Mouse (Mus musculus): ENCODE measurements around the gene Cntrl.

Cntrl gene

DNA sequence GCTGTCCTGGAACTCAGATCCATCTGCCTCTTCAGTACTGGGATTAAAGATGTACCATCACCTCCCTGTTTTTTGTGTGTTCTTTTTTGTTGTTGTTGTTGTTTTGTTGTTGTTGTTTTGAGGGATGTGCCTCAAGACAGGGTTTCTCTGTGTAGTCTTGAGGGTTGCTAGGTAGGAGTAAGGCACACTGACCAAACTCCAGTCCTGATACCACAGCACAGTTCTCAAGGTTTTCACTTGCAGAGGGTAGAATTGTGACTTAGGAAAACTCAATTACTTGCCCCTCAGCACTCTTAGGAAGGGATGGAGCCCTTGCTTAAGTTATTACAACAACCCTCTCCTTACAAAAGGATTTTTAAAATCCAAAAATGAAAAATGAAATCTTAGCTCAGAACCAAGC, 22.2 kb downstream of the Cntrl start:
- no peak for DNase-seq

DNA sequence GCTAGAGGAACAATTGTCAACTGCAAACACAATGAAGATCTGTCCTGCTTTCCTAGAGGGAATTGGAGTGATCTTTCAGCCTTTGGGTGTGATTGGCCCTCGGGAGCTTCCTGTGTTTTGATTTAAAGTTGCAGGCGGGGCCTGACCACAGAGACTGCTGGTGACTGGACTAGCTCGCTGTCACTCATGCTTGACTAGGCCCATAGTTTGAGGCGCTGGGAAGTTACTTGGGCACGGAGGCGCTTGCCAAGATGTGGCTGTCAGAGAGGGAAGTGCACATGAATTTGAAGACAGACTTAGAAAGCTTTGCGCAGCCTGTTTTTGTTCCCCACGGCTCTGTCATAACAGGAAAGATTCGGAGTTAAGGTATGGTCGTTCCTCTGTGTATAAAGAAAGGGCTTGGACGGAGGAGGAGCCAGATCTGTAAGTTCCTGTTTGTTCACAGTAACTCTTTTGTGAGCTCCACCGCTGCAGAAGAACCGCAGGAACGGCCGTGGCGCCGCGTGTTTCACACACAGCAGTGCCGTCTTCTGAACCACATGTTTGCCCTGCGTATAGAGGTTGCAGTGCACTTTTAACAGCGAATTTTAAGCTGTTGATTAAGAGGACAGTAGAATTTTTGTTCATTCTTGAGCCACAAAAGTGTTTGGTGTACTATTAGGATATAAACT, 22.8 kb downstream of the Cntrl start:
- DNase-seq = peak; percentile 86

DNA sequence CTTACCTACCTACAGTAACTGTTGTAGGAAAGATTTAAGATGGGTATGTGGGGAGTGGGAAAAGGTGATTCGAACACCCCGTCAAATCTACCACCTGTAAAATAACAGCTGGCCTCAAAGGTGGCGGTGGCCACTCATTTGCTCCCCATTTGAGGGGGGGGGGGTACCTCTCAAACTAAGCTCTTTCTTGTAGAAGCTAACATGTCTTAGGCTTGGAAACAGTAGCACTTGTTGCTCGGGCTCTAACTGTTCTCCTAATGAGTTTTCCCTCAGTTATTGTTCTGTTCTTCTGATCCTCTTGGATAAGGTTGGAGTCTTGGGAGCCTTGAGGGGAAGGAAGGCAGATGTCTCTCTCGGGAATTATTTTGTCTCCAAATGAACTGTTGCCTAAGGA, 23.4 kb downstream of the Cntrl start:
- DNase-seq = no peak

DNA sequence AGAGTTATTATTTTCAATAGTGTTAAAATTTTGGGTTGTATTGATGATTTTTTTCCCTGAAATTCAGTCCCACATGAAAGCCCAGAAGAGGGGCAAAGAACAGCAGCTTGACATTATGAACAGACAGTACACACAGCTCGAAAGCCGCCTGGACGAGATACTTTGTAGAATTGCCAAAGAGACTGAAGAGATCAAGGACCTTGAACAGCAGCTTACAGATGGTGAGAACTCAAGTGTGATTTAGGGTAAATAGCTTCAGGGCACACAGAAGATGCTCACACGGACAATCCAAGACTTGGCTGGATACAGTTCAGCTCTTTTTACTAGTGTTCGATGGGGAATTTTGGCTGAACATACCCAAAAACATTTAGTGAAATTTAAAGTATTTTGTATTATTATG, 24.6 kb downstream of the Cntrl start:
- no peak for DNase-seq

- DNase-seq = no peak
Measured at GRCm38 (mm10) chr2:35138576-35138975, 29.3 kb downstream of the Cntrl start.

- no peak for DNase-seq
Measured at GRCm38 (mm10) chr2:35141673-35142072, 32.4 kb downstream of the Cntrl start.

DNA sequence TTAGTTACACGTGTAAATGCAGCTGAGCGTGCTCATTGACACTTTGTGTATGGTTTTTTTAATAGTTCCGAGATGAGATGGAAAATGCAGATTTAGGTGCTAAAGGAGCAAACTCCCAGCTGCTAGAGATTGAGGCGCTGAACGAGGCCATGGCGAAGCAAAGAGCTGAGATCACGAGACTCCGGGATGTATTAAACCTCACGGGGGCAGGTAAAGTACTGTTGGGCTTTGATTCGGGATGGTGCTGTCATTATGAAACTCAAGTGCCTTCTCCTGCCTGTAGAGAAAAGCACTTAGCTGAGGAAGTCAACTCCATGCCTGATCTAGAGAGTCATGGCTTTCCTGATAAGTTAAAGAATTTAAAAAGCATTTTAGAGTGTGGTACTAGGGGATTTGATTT, 39.5 kb downstream of the Cntrl start:
- no peak for DNase-seq

GRCm38 (mm10) chr2:35151303-35151882, 42.1 kb downstream of the Cntrl start:
- DNase-seq = no peak

DNA sequence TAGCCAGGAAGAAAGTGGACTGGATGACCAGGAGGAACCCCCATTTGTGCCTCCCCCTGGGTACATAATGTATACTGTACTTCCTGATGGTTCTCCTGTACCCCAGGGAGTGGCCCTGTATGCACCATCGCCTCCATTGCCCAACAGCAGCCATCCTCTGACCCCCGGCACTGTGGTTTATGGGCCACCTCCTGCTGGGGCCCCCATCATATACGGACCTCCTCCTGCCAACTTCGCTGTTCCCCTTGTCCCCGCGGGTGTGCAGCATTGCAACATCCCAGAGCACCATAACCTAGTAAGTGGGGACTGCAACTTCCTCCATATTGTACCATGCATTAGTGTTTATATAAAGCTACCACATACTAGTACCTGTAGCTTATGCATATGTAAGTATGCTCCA, 43.9 kb downstream of the Cntrl start:
- DNase-seq = no peak

DNA sequence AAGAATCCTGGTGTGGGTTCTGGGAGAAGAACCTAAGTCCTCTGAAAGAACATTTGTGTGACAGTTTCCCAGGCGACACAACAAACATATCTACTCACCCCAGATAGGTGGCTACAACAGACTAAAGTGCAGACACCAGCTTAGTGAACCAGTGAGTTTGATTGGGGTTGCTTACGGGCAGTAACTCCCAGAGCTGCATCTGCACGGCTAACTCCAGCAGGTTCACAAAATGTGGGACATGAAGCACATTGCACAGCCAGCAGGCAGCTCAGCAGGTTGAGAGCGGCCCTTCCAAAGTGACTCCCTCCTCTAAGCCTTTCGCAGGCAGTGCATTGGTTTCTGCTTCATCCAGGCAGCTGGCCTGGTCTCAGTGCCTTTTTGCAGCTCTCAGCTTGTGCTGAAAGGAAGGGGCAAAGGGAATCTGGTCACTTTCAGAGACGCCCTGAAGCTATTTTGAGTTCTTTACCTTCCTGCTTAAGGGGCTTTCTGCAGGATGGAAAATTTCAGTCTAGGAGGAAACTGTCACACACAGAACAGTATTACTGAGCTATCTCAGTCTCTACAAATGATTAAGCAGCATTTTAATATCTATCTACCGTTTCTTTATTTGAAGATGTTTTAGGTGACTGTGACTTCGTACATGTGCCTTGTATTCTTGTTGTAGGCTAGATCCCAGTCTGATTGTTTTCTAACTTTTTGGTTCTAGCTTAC, 44.7 kb downstream of the Cntrl start:
- no peak for DNase-seq

- no peak for DNase-seq
Measured at GRCm38 (mm10) chr2:35156985-35157384, 47.7 kb downstream of the Cntrl start.

DNA sequence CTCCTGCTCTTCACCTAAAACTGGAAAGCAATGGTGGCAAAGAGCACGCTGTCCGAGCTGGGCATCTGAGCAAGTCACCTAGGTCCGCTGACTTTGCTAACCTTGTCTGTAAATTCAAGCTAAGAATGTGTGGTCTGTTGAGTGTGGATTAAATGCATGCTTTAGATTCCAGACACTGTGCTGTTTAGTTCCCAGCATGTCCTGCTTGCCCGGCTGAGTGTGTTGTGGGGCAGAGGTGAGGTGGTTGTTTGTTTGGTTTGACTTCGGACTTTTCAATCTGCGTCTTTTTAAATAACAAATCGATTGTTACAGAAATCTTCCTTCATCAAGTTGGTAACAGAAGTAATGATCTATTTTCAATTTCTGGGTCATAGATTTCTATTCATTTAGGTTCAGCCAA, 48.5 kb downstream of the Cntrl start:
- DNase-seq = no peak

DNA sequence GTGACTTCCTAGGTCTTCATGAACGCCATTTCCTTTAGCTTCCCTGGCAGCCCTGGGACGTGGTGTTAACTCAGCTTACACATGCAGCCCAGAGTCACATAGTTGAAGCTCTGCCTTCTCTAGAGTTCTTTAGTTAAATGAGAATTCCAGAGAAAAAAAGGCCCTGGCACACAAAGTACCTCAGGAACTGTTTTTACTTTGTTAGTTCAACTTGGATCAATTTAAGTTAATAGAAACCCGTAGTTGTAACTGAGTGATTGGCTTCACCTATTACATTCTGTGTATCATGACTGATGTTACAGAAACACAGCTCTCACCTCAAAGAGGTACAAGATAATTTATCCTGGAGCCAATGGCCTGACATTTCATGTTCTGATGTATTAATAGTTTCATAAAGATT, 49.1 kb downstream of the Cntrl start:
- no peak for DNase-seq

- DNase-seq = no peak
Measured at GRCm38 (mm10) chr2:35160206-35160605, 50.9 kb downstream of the Cntrl start.

DNA sequence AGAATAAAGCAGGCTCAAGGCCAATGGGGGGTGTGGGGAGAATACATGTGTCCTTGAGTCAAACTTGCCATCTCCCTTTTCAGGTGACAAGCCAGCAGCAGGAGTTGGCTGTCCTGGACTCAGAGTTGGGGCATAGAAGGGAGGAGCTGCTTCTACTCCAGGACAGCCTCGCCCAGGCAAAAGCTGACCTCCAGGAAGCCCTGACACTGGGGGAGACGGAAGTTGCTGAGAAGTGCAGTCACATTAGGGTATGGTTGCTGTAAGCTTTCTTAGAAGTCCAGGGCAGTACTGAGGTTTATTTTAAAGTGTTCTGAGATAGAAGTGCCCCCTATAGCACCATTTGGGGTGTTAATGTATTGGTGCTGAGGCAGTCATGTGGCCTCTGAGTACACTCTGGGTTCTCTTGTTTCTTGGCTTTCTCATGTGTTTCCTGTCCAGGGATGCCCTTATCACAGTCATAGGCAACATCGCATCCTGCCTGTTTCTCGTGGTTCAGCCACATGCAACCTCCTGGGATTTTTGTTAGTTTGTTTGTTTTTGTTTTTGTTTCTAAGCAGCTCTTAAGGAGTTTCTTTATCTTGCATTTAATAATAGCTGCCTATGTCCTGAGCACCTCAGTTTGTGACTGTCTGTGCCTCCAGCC, 52.7 kb downstream of the Cntrl start:
- DNase-seq = no peak

DNA sequence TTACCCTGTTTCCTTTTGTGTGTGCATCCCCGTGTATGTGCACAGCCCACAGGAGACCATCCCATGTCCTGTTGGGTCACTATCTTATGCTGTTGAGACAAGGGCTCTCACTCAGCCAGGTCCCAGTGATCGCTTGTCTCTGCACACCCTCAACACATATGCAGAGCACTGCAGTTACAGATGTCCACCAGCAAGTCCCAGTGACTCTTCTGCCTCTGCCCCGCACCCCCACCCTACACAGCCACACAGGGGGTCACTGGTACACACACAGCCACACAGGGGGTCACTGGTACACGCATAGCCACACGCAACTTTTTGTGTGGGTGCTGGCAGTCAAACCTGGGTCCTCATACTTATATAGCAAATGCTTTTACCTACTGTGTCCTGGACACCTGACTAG, 54.1 kb downstream of the Cntrl start:
- no peak for DNase-seq

GRCm38 (mm10) chr2:35165416-35165815, 56.1 kb downstream of the Cntrl start:
- DNase-seq = no peak

DNA sequence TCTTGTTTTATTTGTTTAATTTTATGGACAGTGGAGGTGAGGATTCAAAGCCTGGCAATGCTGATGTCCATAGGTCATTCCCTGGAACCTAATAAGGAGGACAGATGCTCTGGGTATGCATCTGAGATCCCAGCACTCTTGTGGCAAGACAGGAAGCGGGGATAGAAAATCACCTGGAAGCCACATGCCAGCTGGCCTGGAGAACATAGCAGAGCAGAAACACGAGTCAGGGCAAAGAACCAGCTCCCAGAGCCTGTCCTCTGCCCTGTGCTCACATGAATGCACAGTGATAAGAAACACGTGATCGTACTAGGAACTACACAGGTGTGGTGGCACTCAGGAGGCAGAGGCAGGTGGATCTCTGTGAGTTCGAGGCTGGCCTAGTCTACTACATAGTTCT, 57.5 kb downstream of the Cntrl start:
- DNase-seq = no peak

DNA sequence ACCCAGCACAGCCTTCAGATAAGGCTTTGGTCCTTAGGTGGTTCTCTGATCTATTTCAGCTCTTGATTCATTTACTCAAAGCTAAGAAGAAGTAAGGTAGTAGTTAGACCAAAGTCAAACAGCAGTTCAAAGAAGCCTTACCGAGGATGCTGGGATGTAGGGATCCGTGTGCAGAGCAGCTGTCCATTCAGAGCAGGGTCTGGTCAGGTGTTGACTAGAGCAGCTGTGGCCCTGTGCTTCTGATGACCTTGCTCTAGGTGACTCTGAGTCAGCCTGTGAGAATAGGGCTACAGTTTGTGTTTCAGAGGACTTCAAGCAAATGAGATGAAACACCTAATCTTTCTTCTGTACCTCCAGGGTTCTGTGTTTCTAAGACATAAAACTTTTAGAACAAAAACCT, 60.2 kb downstream of the Cntrl start:
- no peak for DNase-seq

DNA sequence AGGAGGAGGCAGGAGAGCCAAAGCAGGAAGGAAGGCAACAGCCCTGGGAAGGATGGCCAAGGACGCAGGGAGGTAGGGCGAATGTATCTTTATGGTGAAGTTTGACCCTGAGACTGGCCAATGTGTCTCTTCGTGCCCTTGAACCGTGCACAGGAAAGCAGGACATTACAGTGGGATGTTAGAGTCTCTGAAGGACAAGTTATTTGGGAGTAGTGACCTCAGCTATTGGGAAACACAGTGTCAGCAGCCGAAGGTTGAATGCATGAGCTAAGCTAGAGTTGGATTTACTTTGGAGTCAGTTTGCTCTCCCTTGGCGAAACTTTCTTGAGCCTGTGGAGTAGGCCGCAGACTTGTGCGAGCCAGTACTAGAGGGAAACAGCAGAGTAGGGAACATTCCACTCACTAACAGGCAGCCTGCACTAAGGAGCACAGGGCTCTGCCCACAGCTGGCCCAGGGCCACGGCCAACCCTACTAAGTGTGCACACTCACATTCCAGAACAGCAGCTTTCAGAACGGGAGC, 62.1 kb downstream of the Cntrl start:
- no peak for DNase-seq

- DNase-seq = no peak
Measured at GRCm38 (mm10) chr2:35172246-35172645, 63.0 kb downstream of the Cntrl start.

DNA sequence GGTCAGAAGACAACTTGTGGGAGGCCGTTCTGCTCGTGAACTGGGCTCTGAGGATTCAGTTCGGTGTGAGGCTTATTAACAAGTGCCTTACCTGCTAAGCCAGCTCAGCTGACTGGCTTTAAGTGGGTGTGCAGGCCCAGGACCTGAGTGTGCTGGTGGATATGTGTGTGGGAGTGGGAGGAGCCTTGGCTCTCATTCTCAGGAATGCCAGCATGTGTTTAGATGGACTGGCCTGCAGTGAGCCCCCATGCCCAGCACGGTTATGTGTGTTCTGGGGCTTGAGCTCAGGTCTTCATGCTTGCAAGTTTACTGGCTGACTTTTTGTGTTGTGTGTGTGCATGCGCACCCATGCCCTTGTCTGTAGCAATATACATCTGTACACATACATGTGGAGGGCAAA, 64.4 kb downstream of the Cntrl start:
- DNase-seq = no peak

DNA sequence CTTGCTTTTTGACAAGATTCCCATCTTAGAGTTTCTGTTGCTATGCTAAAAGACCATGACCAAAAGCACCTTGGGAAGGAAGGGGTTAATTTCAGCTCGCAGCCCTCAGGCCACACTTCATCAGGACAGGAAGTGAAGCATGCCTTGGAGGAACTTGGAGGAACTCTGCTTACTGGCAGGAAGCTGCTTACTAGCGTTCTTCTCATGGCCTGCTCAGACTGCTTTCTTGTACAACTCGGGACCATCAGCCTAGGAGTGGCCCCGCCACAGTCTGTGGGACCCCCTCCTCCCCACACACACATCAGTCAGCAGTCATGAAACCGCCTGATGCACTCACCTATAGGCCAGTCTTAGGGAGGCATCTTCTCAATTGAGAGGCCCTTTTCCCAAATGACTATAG, 64.8 kb downstream of the Cntrl start:
- DNase-seq = no peak
